Mouse (Mus musculus) embryonic facial prominence, embryonic 10.5 days (tissue): ENCODE results near the gene Adprh. TPM values are rescaled to one million over a fixed set of nuclear protein-coding genes. Genes with fewer than 3 reads are reported as not detected.
A peak's percentile ranks its signal among the peaks of the same experiment; 100 is the strongest.

ENCODE experiments used
- DNase-seq: peaks from one replicate; pipeline ENCODE4 v3.0.0-alpha.2; 2017; ENCODE audit warnings: low spot score
- H3K27ac ChIP-seq: fragments of 300-500 bp; sonication (generic); replicated peaks from 2 replicates; pipeline ENCODE4 v1.5.1; 2016; ENCODE audit warnings: mild to moderate bottlenecking
- H3K27me3 ChIP-seq: fragments of 300-500 bp; sonication (generic); replicated peaks from 2 replicates; pipeline ENCODE4 v1.6.1; 2016; ENCODE audit warnings: low read depth, mild to moderate bottlenecking; ENCODE audit not compliant: poor library complexity, severe bottlenecking
- H3K36me3 ChIP-seq: fragments of 300-500 bp; sonication (generic); replicated peaks from 2 replicates; pipeline ENCODE4 v1.6.1; 2016; ENCODE audit warnings: mild to moderate bottlenecking, moderate library complexity
- H3K4me1 ChIP-seq: fragments of 300-500 bp; sonication (generic); 2 replicates; pipeline ENCODE4 v1.6.1; 2016
- H3K4me3 ChIP-seq: fragments of 300-500 bp; sonication (generic); 2 replicates; pipeline ENCODE4 v1.5.1; 2016; ENCODE audit warnings: mild to moderate bottlenecking, moderate library complexity
- H3K9me3 ChIP-seq: fragments of 300-500 bp; sonication (generic); 2 replicates; pipeline ENCODE4 v1.6.1; 2016; ENCODE audit warnings: mild to moderate bottlenecking
- WGBS: fragments of 180-500 bp; shearing (Covaris S2); methylation state at CpG from one replicate; pipeline ENCODE4 v1.1.7; 2016; 5-methylcytosine and 5-hydroxymethylcytosine counted together
- polyA plus RNA-seq: library from polyadenylated mRNA; unstranded; fragments of >200 nt; fragmentation: Nextera tagmentation; extraction: Ambion mirVana; gene quantifications from 2 replicates; pipeline ENCODE4 v1.2.1, GENCODE M21; 2016

Gene Adprh
- polyA plus RNA-seq, 1 experiment from 2014 or later: 143 TPM

- no peak for DNase-seq
- 84% methylated on average over 1 of the region's 1 CpGs for WGBS
- no peaks in the 10 kb centered on the region for H3K36me3 ChIP-seq
- no peak overlapping the region for H3K27ac ChIP-seq
- no peak overlapping the region for H3K4me3 ChIP-seq
- H3K9me3 ChIP-seq: no peaks in the 10 kb centered on the region
- H3K4me1 ChIP-seq: no peaks in the 10 kb centered on the region
- no peaks in the 10 kb centered on the region for H3K27me3 ChIP-seq
Measured at GRCm38 (mm10) chr16:38425799-38426198, 26.7 kb downstream of the Adprh start.

DNA sequence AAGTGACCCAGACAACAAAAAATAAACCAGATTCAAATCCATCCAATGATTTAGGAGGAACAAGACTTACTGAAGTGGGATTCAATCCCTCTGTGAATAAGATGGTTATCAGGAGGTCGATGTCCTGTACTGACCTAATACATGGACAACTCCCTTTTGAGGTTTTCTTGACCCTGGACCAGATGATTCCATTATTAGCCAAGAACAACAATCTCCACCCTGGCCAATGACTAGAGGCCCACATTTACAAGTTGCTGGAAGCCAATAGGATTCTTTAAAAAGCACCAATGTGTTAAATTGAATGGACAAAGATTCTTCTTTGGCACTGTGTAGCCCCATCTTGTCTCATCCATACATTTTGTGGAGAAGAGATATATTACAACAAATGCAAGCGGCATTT is 27.1 kb downstream of the Adprh start:
- DNase-seq: no peak
- Histone ChIP-seq H3K4me1 (no peaks in the 10 kb centered on the region), H3K9me3 (no peaks in the 10 kb centered on the region), H3K4me3 (no peak overlapping the region), H3K36me3 (no peaks in the 10 kb centered on the region), H3K27me3 (no peaks in the 10 kb centered on the region), H3K27ac (no peak overlapping the region)
- 83% methylated on average over 2 of the region's 2 CpGs for WGBS

DNA sequence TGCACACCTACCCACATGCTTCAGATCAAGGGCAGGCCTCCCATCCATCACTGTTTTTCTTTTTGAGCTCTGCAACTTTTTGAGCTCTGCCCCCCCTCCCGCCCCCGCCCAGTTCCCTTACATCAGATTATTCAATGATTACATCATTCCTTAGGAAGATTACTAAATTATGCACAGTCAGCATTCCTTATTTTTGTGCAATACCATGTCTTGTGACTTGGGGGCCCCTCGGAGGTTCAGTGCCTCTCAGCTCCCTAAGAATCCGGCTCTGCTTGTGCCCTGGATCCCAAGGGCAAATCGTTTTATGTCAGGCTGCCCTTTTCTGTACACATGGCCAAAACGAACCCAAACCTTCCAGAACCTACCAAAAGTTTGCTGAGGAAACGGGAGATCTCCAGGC is 37.5 kb downstream of the Adprh start:
- Histone ChIP-seq H3K27me3 (no peaks in the 10 kb centered on the region), H3K4me3 (no peak overlapping the region), H3K9me3 (no peaks in the 10 kb centered on the region), H3K4me1 (no peaks in the 10 kb centered on the region), H3K27ac (no peak overlapping the region), H3K36me3 (no peaks in the 10 kb centered on the region)
- 84% methylated on average over 7 of the region's 7 CpGs for WGBS
- DNase-seq: no peak

- no peak overlapping the region for H3K4me3 ChIP-seq
- no peak for DNase-seq
- 0 out of 2 replicates have a peak, but pooled peaks cover 2% of the 10 kb centered on the region for H3K4me1 ChIP-seq
- H3K9me3 ChIP-seq: no peaks in the 10 kb centered on the region
- H3K27me3 ChIP-seq: no peaks in the 10 kb centered on the region
- no peaks in the 10 kb centered on the region for H3K36me3 ChIP-seq
- H3K27ac ChIP-seq: no peak overlapping the region
- WGBS: 95% methylated on average over 8 of the region's 8 CpGs
Measured at GRCm38 (mm10) chr16:38408416-38408815, 44.1 kb downstream of the Adprh start.

GRCm38 (mm10) chr16:38407584-38407983 is 44.9 kb downstream of the Adprh start:
- Histone ChIP-seq H3K4me1 (0 out of 2 replicates have a peak, but pooled peaks cover 2% of the 10 kb centered on the region), H3K36me3 (no peaks in the 10 kb centered on the region), H3K9me3 (no peaks in the 10 kb centered on the region), H3K27ac (no peak overlapping the region), H3K4me3 (no peak overlapping the region), H3K27me3 (no peaks in the 10 kb centered on the region)
- 32% methylated on average over 5 of the region's 5 CpGs for WGBS
- no peak for DNase-seq

DNA sequence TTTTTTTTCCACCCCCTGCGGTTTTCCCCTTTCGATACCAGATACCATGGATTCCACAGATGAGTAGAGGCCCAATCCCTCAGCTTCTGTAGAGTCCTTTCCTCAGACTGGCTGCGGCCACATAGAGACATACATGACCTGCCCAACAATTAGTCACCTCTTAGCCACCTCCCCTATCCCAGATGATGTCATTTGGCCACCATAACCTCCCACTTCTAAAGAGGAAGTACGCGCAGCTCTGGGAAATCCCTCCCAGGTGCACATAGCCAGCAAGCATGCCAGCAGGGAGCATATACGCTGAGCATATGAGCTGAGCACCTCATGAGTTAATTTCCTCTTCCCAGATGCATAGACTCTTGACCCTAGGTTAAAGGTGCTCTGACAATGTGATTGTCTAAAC is 45.8 kb downstream of the Adprh start:
- H3K36me3 ChIP-seq: no peaks in the 10 kb centered on the region
- H3K4me1 ChIP-seq: 0 out of 2 replicates have a peak, but pooled peaks cover 2% of the 10 kb centered on the region
- no peaks in the 10 kb centered on the region for H3K9me3 ChIP-seq
- DNase-seq: no peak
- no peak overlapping the region for H3K27ac ChIP-seq
- H3K27me3 ChIP-seq: no peaks in the 10 kb centered on the region
- WGBS: 84% methylated on average over 6 of the region's 6 CpGs
- H3K4me3 ChIP-seq: no peak overlapping the region

DNA sequence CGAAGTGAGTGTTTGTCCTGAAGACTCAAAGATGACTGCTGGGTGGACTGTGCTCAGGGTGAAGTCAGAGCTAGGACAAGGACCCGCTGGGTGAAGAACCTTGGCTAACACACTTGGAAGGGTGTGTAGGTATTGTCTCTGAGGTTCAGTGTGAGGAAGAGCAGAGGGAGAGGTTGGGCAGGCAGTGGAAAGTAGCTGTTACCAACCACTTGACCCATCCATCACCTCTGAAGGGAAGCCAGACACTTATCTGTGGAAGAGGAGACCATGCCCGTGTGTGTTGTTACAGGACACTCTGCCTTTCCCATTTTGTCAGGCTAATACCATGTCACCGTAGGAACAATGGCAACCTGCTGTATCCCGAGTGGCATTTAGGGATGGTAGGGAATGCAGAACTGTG is 46.2 kb downstream of the Adprh start:
- H3K36me3 ChIP-seq: no peaks in the 10 kb centered on the region
- no peaks in the 10 kb centered on the region for H3K9me3 ChIP-seq
- H3K4me3 ChIP-seq: no peak overlapping the region
- 81% methylated on average over 5 of the region's 5 CpGs for WGBS
- DNase-seq: no peak
- no peak overlapping the region for H3K27ac ChIP-seq
- H3K4me1 ChIP-seq: 0 out of 2 replicates have a peak, but pooled peaks cover 2% of the 10 kb centered on the region
- no peaks in the 10 kb centered on the region for H3K27me3 ChIP-seq

GRCm38 (mm10) chr16:38403639-38404038 is 48.9 kb downstream of the Adprh start:
- Histone ChIP-seq H3K9me3 (no peaks in the 10 kb centered on the region), H3K4me3 (no peak overlapping the region), H3K27ac (no peak overlapping the region), H3K27me3 (no peaks in the 10 kb centered on the region), H3K36me3 (no peaks in the 10 kb centered on the region), H3K4me1 (peaks cover 19% of the 10 kb centered on the region)
- WGBS: 92% methylated on average over 7 of the region's 7 CpGs
- no peak for DNase-seq

GRCm38 (mm10) chr16:38401468-38401867 is 51.0 kb downstream of the Adprh start:
- H3K4me3 ChIP-seq: no peak overlapping the region
- H3K9me3 ChIP-seq: no peaks in the 10 kb centered on the region
- no peak for DNase-seq
- H3K27me3 ChIP-seq: no peaks in the 10 kb centered on the region
- peaks cover 17% of the 10 kb centered on the region for H3K4me1 ChIP-seq
- H3K36me3 ChIP-seq: no peaks in the 10 kb centered on the region
- H3K27ac ChIP-seq: no peak overlapping the region
- WGBS: 87% methylated on average over 6 of the region's 6 CpGs

GRCm38 (mm10) chr16:38400311-38400960 is 52.1 kb downstream of the Adprh start:
- WGBS: 75% methylated on average over 9 of the region's 9 CpGs
- Histone ChIP-seq H3K4me3 (peak overlapping the region; percentile 50), H3K27ac (peak overlapping the region; percentile 79)

DNA sequence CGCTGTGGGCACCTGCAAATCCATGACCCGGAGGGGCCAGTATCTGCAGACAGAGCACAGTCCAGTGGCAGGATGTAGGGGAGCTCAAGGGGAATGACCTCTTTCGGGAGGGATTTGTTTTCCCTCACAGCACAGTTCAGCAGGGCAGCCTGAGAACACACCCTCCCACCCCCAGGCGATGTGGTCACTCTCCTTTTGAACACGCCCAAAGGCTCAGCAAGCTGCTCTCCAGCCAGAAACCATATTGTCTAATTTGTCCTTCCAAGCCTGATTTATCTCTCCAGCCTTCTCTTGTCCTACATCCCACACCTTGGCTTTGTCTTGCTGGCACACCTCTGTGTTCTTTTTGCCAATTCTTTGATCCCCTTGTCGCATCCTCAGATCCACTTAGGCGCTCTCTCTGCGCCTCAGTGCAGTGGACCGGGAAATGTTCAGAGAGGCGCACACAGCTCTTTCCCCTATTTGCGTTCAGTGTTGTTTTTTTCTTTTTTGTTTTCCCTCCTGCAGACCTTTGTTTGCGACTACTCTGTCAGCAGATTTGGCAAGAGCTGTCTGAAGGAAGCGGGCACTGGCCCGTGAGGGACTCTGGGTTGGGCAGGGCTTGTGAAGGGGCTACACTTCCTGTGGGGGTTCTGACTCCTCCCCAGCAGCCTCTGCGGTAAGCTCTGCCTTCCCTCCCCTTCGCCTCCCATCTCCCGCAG is 52.8 kb downstream of the Adprh start:
- Histone ChIP-seq H3K9me3 (no peaks in the 10 kb centered on the region), H3K4me3 (peak overlapping the region; percentile 50), H3K27ac (peak overlapping the region; percentile 79), H3K27me3 (no peaks in the 10 kb centered on the region), H3K4me1 (peaks cover 17% of the 10 kb centered on the region), H3K36me3 (no peaks in the 10 kb centered on the region)
- 10% methylated on average over 17 of the region's 17 CpGs for WGBS
- peak; percentile 65 for DNase-seq

More at GRCm38 (mm10) chr16:38400311-38400960, 52.1 kb downstream of the Adprh start:
- Histone ChIP-seq H3K36me3 (no peaks in the 10 kb centered on the region), H3K9me3 (no peaks in the 10 kb centered on the region), H3K27me3 (no peaks in the 10 kb centered on the region), H3K4me1 (peaks cover 17% of the 10 kb centered on the region)
- DNase-seq: no peak

DNA sequence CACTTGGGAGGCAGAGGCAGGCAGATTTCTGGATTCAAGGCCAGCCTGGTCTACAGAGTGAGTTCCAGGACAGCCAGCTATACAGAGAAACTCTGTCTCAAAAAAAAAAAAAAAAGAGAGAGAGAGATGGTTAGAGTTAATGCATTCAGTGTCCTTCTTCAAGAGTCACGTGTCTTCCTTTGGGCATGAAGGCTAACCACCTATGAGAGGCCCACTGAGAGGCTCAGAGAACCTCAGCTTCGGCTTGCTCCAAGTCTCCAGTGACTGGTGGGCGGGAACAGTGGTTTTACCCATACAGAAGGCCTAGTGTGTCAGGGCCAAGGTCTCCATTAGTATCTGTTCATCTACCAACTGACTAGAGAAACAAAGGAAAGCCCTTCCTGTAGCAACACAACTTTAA is 53.4 kb downstream of the Adprh start:
- Histone ChIP-seq H3K27me3 (no peaks in the 10 kb centered on the region), H3K36me3 (no peaks in the 10 kb centered on the region), H3K9me3 (no peaks in the 10 kb centered on the region), H3K4me3 (peak overlapping the region; percentile 50), H3K4me1 (peaks cover 17% of the 10 kb centered on the region), H3K27ac (peak overlapping the region; percentile 79)
- no peak for DNase-seq
- 69% methylated on average over 3 of the region's 3 CpGs for WGBS

GRCm38 (mm10) chr16:38398266-38398665 is 54.2 kb downstream of the Adprh start:
- no peaks in the 10 kb centered on the region for H3K27me3 ChIP-seq
- H3K27ac ChIP-seq: no peak overlapping the region

More at GRCm38 (mm10) chr16:38398266-38398665, 54.2 kb downstream of the Adprh start:
- Histone ChIP-seq H3K9me3 (no peaks in the 10 kb centered on the region), H3K36me3 (no peaks in the 10 kb centered on the region), H3K4me3 (no peak overlapping the region), H3K4me1 (peaks cover 17% of the 10 kb centered on the region)
- 90% methylated on average over 6 of the region's 6 CpGs for WGBS
- DNase-seq: no peak
